Mouse (Mus musculus): ENCODE measurements around the gene Dact1.

Gene Dact1

DNA sequence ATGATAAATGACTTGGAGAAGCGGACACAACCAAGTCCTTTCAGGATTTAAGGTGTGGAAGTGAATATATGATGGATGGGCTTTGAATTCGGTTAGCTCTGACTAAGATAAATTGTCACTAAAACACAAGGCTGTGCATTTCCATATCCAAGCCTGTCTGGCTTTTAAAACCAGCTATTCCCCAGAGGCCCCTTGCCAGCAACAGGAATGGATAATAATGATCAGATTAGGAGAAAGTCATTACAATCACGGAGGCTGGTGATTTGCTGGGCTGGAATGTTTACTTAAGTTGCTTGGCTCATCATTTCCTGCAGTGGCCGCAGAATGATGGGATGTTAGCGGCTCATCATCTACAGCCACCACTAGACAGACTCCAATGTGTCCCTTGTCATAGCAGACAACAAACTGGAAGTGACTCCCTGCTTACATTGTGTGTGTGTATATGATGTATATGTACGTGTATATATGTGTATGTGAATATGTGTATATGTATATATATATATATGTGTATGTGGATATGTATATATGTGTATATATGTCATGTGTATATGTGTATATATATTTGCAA is 28.3 kb downstream of the Dact1 start:
- no peak for DNase-seq

DNA sequence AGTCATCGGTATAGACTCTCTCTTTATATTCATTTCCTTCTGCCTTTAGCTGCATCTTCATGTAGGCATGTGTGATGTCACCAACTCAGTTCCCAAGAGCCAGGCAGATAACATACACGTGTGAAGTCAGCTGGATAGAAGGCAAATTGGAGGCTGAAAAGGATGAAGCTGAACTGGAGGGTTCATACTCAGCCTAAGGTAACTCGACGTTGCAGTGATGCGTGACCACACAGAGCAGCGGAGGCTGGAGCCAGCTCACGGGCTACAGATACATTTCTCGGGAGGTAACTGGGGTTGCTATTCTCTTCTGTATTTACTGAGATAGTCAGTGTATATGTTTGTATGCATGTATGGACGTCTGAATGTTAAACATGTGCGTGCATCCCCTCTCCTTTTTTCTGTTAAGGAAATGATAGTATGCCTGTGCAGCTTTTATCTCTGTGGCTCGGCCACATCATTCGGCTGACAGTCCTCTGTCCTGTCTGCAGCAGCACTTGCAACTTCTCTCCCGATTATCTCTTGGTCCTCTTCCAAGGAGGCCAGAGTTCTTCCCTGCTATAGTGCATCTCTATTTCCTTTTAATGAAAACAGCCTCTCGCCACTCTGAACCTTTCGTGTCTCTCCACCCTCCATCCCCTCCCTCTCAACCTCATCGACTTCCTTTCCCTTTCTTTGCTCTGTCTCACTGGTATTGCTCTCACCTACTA is 29.6 kb downstream of the Dact1 start:
- peak; percentile 49 for DNase-seq

- no peak for DNase-seq
Measured at GRCm38 (mm10) chr12:71342397-71342796, 32.7 kb downstream of the Dact1 start.

GRCm38 (mm10) chr12:71345471-71345870 is 35.8 kb downstream of the Dact1 start:
- no peak for DNase-seq

DNA sequence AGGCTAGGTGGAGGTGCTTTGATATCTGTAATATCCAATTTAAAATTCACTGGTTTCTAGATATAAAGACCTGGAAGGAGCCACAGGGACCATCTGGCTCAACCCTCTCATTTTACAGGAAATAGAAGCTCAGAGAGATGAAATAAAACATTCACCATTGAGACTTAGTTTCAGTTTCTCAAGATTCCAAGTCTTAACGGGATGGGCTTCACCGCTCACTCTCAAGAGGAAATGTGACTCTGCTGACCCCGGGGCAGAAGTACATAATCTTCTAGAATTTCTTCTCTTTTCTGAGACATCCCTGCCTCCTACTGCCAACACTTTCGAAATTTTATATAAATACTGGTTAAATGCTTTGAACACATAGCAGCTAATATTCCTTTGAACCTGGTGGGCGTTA is 36.4 kb downstream of the Dact1 start:
- no peak for DNase-seq

DNA sequence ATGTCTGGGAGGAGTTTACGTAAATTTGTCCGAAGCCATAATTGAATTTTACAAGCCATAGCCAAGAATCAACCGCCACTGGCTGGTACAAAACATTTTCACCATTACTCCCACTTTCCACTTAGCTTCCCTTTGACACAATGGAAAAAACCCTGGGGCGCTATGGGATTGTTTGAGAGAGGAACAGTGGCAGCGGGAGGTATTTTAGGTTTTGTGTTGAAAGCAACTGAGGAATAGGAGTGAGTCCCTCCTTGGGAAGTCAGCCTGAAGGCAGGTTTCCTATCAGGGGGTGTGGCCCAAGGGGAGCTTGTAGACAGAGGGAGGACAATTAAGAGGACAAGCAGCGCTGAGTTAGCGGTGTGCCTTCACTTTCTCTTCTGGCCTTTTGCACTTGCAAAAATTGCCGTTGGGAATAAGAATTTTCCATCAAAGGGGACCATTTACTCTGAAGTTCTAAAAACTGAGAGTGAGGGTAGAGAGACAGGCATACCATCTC is 38.8 kb downstream of the Dact1 start:
- no peak for DNase-seq

DNA sequence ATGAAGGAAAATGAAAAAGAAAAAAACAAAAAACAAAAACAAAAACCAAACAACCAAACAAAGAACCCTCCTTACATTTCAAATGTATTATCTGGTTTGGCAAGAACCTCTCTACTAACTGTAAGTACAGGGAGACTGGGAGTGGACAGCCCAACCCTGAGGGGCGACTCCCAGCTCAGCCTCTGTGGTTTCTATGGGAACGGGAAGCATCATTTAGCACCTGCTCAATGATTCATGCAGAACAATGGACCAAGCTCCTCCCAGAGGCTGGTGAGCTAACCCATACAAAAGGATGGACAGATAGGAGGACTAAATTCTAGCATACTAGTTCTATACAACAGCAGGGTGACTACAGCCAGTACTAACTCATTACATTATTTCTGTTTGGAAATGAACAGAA is 40.4 kb downstream of the Dact1 start:
- DNase-seq = peak; percentile 91

GRCm38 (mm10) chr12:71354656-71355055 is 45.0 kb downstream of the Dact1 start:
- no peak for DNase-seq

- DNase-seq = no peak
Measured at GRCm38 (mm10) chr12:71355092-71355491, 45.4 kb downstream of the Dact1 start.

- no peak for DNase-seq
Measured at GRCm38 (mm10) chr12:71361616-71362015, 51.9 kb downstream of the Dact1 start.

DNA sequence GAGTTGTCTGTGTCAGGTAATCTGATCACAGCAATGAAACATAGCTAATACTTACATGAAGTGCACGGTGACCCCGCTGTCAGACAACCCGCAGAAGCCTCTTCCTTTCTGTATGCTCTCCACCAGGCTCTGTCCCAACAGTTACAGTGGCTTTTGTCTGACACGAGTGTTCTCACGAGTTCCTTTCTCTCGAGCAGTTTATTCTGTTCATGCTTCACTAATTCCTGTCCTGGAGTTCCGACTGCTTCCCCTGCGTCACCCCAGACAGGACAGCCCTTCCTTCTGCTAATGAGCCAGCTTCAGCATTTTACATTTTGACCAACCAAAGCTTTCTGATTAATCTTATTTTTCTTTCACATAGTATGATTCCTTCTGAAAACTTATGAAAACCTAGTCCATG is 52.7 kb downstream of the Dact1 start:
- DNase-seq = peak; percentile 54

DNA sequence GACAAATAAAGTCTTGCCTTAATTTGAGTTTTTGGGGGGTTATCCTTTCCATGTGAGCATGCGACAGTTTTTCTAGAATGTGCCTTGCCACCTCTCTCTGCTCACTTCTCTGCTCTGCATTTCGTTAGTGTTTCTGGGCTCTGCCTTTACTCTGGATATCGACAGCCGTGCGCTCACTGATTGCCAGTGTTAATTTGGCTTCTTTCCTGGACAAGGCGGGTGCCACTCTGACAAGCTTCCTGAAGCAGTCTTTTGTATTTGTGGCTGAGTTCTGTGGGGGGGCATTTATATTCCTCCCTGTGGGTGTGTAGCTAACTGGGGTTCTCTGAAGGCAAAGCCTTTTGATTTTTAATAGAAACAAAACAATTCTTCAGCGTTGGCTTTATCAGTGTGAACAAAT is 54.4 kb downstream of the Dact1 start:
- DNase-seq = no peak

DNA sequence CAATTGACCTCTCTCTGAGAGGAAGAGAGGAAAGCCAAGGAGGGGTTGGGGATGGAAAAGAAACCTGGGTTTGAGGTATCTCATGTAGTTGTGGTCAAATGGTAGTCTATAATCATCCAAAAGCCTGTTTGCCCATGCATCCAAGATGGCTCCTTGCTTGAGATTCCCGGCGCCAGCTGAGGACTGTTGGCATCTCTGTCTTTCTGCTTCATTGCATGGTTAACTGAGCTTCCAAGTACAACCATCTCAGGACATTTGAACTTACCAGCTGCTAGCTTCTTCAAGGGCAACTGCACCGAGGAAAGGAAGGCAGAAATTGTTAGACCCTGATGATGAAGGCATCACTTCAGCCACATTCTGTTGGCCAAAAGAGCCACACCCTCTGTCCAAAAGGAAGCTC is 54.8 kb downstream of the Dact1 start:
- DNase-seq = no peak

DNA sequence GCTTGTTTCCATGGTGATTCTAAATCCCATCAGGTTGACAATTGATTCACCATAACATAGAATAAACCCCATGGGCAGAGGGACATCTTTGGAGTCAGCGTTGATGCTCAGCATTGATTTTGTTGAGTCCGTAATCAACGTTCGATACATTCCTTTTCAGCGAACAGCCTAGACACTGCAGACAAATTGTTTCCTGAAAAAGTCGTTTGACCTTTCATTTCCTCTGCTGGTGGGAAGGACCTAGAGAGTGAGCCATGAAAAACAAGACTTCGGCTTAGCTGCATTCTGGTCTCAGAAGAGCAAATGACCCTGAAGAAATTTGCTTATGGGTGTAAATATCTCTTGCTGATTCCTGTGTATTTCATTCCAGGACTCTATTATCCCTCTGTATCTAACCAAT is 55.5 kb downstream of the Dact1 start:
- no peak for DNase-seq

DNA sequence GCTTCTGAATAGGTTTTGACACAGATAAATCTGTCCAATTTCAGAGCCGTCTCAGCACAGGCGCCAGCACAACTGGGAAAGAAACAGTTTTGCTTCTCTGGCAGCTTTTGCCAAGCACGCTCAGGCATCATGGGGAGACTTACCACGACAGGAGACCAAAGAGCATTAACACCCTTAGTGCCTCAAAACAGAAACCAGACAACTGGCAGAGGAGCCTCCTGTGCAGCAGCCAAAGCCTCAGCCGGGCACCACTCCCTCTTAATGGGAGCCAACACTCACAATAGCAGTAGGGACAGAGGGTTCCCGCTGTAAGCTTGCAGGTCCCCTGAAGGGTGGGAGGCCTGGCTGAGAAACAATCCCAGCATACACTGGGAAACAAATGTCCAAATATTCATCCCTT is 56.5 kb downstream of the Dact1 start:
- no peak for DNase-seq

- DNase-seq = no peak
Measured at GRCm38 (mm10) chr12:71368631-71369030, 58.9 kb downstream of the Dact1 start.

All from retina, postnatal 1 day (tissue).